Mouse (Mus musculus) G1E (cell line): Measurements from ENCODE around the gene Zfp935.
A peak's percentile ranks its signal among the peaks of the same experiment; 100 is the strongest.
"Not testable (repeated sequence)": the region's sequence is repeated elsewhere in the genome, so short reads cannot be mapped to it uniquely, and the experiment has no call there.

Source experiments
- CTCF ChIP-seq: IDR thresholded peaks from 2 replicates; pipeline ENCODE4 v1.5.1; 2012; ENCODE audit warnings: low read depth, low read length, inconsistent platforms, mixed read lengths
- GATA1 ChIP-seq: IDR thresholded peaks from 2 replicates; pipeline ENCODE4 v1.6.1; 2012; ENCODE audit warnings: borderline replicate concordance, low read length, inconsistent platforms, mixed read lengths

DNA sequence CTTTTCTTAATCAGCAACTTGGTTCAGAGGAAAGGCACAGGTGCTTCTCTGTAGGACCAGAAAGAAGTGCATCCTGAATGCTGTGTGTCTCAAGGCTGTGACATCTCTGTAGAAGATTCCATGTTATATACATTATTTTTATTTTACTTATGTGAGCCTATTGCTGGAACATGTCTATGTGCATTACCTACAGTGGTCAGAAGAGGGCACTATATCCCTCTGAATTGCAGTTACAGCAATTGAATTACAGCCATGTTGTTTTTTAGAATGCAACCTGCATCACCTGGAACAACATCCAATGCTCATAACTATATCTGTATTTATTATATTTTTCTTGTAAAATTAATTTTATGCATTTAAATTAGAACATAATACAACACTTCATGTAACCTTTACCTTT lies 88.4 kb downstream of the Zfp935 start:
- peak; percentile 40; the same call in 1 of the 2 replicates for TF ChIP-seq CTCF
- not testable (repeated sequence) for TF ChIP-seq GATA1
